Mouse (Mus musculus) layer of hippocampus, adult 8-10 months (tissue): Measurements from ENCODE around the gene App. TPM values are rescaled to one million over a fixed set of nuclear protein-coding genes. Genes with fewer than 3 reads are reported as not detected.

Source experiments
- DNase-seq, 2 experiments: peaks; one replicate each; pipeline ENCODE4 v3.0.0; 2022; ENCODE audit warnings: low spot score in 2 of 2
- total RNA-seq, 4 experiments: library from RNA; stranded (reverse); gene quantifications; 2 replicates each; pipeline ENCODE4 v1.2.4; 2022

App gene
- total RNA-seq, 4 experiments from 2014 or later, result 1,204 to 1,249 (median 1,228) TPM

GRCm38 (mm10) chr16:85024706-85025105 lies 148.9 kb downstream of the App start:
- no peak for DNase-seq

GRCm38 (mm10) chr16:85023106-85023505 lies 150.5 kb downstream of the App start:
- peak; percentile 62 to 83 for DNase-seq

GRCm38 (mm10) chr16:85020696-85021323 lies 152.8 kb downstream of the App start:
- DNase-seq, result no peak

- DNase-seq, result no peak
These were observed 154.3 kb downstream of the App start for GRCm38 (mm10) chr16:85019273-85019672.

- DNase-seq, result no peak
These were observed 155.7 kb downstream of the App start for GRCm38 (mm10) chr16:85017845-85018244.

- DNase-seq, result no peak
These were observed 160.9 kb downstream of the App start for GRCm38 (mm10) chr16:85012695-85013094.

- DNase-seq, result no peak
These were observed 161.4 kb downstream of the App start for GRCm38 (mm10) chr16:85012172-85012571.

- DNase-seq, result no peak
These were observed 162.9 kb downstream of the App start for GRCm38 (mm10) chr16:85010651-85011050.

GRCm38 (mm10) chr16:85008866-85009645 lies 164.5 kb downstream of the App start:
- no peak for DNase-seq

GRCm38 (mm10) chr16:85001939-85002556 lies 171.5 kb downstream of the App start:
- DNase-seq, result peak; percentile 65 to 76

GRCm38 (mm10) chr16:85000304-85000703 lies 173.3 kb downstream of the App start:
- DNase-seq, result no peak

GRCm38 (mm10) chr16:84997551-84997950 lies 176.0 kb downstream of the App start:
- DNase-seq, result no peak

GRCm38 (mm10) chr16:84995441-84995867 lies 178.1 kb downstream of the App start:
- DNase-seq, result no peak

- no peak for DNase-seq
These were observed 180.7 kb downstream of the App start for GRCm38 (mm10) chr16:84992888-84993287.

- DNase-seq, result no peak
These were observed 182.6 kb downstream of the App start for GRCm38 (mm10) chr16:84991011-84991410.

GRCm38 (mm10) chr16:84989938-84990337 lies 183.6 kb downstream of the App start:
- no peak for DNase-seq

GRCm38 (mm10) chr16:84989476-84989875 lies 184.1 kb downstream of the App start:
- DNase-seq, result no peak

GRCm38 (mm10) chr16:84987724-84988287 lies 185.8 kb downstream of the App start:
- DNase-seq, result no peak

- DNase-seq, result no peak
These were observed 187.4 kb downstream of the App start for GRCm38 (mm10) chr16:84986016-84986631.

- no peak for DNase-seq
These were observed 188.2 kb downstream of the App start for GRCm38 (mm10) chr16:84985340-84985739.

GRCm38 (mm10) chr16:84983428-84983827 lies 190.1 kb downstream of the App start:
- no peak for DNase-seq

GRCm38 (mm10) chr16:84982589-84982988 lies 191.0 kb downstream of the App start:
- no peak for DNase-seq
